Mouse (Mus musculus) cerebellum, postnatal 10 days (tissue): ENCODE data around the gene Parp8.

Experiments
- DNase-seq, 2 experiments: peaks; one replicate each; pipeline ENCODE4 v3.0.0; 2021; ENCODE audit warnings: mixed read lengths in 2 of 2

The Parp8 gene

DNA sequence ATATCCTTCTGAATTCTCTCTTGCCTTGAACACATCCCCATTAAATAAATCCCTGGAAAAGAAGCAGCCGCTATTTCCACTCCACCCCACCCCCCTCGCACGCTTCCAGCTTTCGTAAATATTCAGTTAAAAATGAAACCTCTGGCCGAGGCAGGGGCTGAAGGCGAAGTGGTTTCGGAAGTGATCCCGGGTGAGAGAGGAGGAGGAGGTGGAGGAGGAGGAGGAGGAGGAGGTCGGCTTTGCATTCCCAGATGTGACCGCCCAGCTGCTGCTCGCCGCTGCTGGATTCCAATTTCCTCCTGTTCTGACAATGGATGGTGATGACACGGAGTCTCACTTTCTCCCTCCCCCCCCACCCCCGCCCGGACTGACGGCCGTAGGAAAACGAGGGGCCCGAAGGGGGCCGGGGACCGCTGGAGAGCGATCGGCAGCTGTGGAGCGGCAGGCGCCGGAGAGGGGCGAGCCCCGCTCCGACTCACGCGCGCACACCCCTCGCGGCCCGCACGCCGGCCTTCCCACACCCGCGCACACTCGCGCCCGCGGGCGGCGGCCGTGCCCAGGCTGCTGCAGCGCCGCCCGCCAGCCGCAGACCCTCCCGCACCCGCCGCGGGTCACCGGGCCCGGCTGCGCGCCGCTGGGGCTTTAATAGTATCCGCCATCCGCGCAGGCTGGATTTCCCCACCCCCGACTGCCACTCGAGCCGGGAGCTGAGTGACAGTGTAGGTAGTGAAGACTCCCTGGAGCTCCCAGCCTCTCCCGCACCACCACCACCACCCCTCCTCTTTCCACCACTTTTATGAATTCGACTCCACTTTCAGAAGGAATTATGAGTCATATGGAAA is at the start of gene Parp8:
Parp8 (minus strand) TSS at position 312 of the 842 bp plus-strand sequence.
- DNase-seq, result peak; percentile 75 to 77

GRCm38 (mm10) chr13:117062628-117063315 is 37.4 kb upstream of the Parp8 start:
- peak; percentile 68 to 69 for DNase-seq

GRCm38 (mm10) chr13:117056466-117056865 is 31.1 kb upstream of the Parp8 start:
- no peak for DNase-seq

GRCm38 (mm10) chr13:117054811-117055496 is 29.6 kb upstream of the Parp8 start:
- no peak for DNase-seq

GRCm38 (mm10) chr13:117052748-117053147 is 27.4 kb upstream of the Parp8 start:
- DNase-seq, result no peak

DNA sequence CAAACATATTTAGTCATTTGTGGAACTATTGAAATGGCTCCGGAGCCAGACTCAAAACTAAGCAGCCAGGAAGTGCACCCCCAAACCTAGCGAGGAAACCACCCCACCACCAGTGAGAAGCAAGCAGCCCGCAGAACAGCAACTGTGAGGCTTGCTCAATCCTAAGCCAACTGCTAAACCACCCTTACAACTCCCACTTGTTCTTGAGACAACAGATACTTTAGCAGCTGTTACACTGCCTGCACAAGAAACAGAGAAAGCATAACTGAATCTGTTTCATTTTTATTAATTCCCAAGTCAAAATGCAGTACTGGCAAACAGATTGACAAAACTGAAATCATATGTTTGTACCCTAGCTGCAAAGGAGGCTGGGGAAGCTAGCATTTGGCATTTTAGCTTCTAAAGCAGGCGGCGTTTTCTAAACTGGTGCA is 23.2 kb upstream of the Parp8 start:
- no peak for DNase-seq

- DNase-seq, result no peak
Measured at GRCm38 (mm10) chr13:117043567-117043966, 18.2 kb upstream of the Parp8 start.

- DNase-seq, result no peak
Measured at GRCm38 (mm10) chr13:117041021-117041420, 15.7 kb upstream of the Parp8 start.

DNA sequence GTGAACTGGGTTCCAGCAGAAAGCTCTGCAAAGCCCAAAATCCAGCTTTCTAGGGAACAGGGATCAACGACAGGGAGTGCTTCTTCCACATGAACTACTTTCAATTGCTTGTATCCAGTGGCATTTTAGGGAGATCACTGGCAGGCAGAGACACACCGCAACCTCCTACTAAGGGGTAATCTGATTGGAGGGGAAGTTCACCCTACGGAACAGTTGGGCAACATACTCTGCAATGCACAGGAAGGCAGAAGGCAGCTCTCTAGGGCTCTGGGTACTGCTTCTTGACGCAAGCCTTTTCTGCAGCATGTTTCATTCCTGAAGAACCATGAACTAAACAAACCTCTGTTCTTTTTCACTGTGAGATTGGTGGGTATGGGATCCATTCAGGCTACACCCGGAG is 10.9 kb upstream of the Parp8 start:
- DNase-seq, result no peak

DNA sequence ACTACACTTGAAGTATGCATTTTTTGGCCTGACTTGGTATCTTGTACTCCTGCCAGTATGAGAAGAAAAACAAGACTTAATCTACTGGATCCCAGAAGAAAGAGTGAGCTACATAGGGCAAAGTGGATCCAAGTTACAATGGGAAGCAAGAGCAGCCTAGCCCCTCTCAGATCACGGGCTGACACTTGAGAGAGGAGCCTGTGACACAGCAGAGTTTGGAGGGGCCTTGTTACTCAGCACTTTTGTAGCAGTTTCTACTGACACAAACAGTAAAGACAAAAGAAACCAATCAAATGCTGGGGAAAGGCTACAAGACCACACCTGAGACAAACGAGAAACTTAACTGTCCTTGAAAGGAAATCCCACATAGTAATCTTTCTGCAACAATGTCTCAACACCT is 9.8 kb upstream of the Parp8 start:
- DNase-seq, result no peak

- no peak for DNase-seq
Measured at GRCm38 (mm10) chr13:117034676-117035075, 9.3 kb upstream of the Parp8 start.

- DNase-seq, result no peak
Measured at GRCm38 (mm10) chr13:117033676-117034308, 8.5 kb upstream of the Parp8 start.

- no peak for DNase-seq
Measured at GRCm38 (mm10) chr13:117032402-117032801, 7.1 kb upstream of the Parp8 start.

GRCm38 (mm10) chr13:117031546-117031945 is 6.2 kb upstream of the Parp8 start:
- no peak for DNase-seq

- no peak for DNase-seq
Measured at GRCm38 (mm10) chr13:117028221-117028620, 2.9 kb upstream of the Parp8 start.

GRCm38 (mm10) chr13:117027336-117027735 is 2.0 kb upstream of the Parp8 start:
- DNase-seq, result no peak

DNA sequence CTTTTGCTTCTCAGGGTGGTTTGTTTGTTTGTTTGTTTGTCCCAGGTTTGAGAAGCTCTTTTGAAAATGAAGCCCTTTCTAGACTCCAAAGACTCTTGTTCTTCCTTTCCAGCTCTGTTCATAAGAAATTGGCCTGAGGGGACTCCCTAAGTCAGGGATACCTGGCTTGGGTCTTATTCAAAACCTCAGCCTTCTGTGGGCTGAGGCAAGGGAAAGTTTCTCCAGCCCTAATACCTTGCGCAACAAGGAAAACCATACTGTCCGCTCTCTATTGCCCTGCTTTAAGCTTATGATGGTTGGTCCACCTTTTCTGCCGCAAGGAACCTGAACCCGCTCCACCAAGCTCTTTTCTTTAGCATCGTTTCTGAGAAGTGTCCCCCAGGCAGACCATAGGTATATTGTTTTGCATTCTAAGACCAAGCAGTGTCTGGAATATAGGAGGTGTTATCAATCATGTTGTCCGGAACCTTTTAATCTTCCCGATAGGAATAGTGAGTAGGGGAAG is 991 bp upstream of the Parp8 start:
- DNase-seq, result no peak

- peak in 1 of 2 experiments; percentile 68 for DNase-seq
Measured at GRCm38 (mm10) chr13:117024916-117025225, 466 bp downstream of the Parp8 start.

DNA sequence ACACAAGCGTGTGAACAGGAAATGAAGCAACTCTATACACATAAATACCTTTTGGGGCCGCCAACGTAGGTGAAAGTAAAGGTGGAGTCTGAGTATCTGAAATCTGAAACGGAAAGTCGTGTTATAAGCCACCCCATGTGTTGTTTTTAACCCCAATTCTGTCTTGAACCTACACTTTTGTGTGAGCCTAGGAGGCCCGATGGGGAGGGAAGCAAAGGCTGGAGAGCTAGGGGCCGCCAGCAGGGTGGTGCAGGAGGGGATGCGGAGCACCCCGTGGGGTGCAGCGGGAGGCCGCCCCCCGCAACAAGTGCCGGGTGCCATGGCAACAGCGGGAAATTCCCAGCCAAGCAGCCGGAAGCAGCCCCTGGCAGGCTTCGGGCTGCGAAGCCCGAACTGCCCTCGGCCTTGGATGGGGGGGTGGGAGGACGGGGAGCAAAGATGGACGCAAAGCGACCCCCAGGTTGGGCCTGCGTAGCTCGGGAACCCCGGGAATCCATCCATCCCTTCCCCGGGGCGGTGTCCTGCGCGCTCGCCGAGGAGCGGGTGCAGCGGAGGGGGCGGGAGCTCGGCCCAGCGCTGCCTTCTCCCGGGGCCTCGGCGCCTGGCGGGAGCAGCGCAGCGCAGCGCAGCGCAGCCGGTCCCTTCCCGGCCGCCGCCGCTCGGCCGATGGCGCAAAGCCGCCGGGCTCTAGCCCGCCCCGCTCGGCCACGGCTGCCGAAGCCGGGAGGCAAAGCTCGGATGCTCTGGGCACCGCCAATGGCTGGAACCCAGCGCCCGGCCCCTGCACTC is 1.0 kb downstream of the Parp8 start:
- peak; percentile 79 to 84 for DNase-seq

- peak in 1 of 2 experiments; percentile 21 for DNase-seq
Measured at GRCm38 (mm10) chr13:117023346-117024050, 1.8 kb downstream of the Parp8 start.

GRCm38 (mm10) chr13:117020631-117021030 is 4.7 kb downstream of the Parp8 start:
- no peak for DNase-seq
